In the genomic region with DNA sequence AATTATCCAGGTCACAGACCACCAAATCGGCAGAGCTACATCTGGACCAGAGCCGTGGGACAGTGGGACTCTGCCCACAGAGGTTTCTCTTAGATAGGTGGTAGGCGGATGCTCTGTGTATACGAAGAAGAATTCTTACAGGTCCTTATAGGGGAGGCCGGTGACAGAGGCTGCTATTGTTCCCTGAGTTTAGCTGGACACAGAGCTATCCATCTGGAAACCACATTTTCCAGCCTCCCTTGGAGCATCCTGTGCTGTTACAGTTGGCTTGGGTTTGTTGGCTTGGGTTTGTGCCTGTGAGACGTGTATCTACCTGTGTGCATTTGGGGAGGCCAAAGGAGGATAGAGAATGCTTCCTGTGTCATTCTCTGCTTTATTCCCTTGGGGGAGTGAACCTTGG, we compare ENCODE assay signal across 17 mouse cellular contexts. TPM values are rescaled to one million over a fixed set of nuclear protein-coding genes. Genes with fewer than 3 reads are reported as not detected.
"Had no signal": no experiment of that assay in that cellular context is flagged by ENCODE, and none has a peak within 500 bp of the region (broad histone marks: within the 10 kb centered on the region; RNA-seq: fewer than 3 reads in every experiment).

No protein-coding gene starts in this region.

- DNase-seq: left cerebral cortex, postnatal 4 days; liver; liver, embryonic 13.5 days; liver, postnatal 0 days; lung, adult 18-20 months; lung, adult 2 months; lung, embryonic 14.5 days; lung, postnatal 10 days; lung, postnatal 14 days; lung, postnatal 36 days; lung, postnatal 4 days; midbrain, embryonic 14.5 days had no signal

RNA-seq across cellular contexts. Expression of a gene that starts 15.1 kb away (rescaled TPM):
- total RNA-seq: megakaryocyte, adult 5-6 weeks; monocyte, adult 5-6 weeks had no signal

RNA-seq across cellular contexts. Expression of a gene that starts 43.6 kb away (rescaled TPM):
- total RNA-seq: liver, adult 2 months; megakaryocyte progenitor cell, adult 5-6 weeks; megakaryocyte, adult 5-6 weeks; megakaryocyte-erythroid progenitor cell, adult 5-6 weeks; monocyte, adult 5-6 weeks had no signal
